Mouse (Mus musculus) CD4-positive, CD25-positive, alpha-beta regulatory T cell, adult 9 weeks (primary cell): ENCODE measurements around the gene Mboat7. TPM values are rescaled to one million over a fixed set of nuclear protein-coding genes. Genes with fewer than 3 reads are reported as not detected.

Experiments used
- polyA plus RNA-seq: library from polyadenylated mRNA; unstranded; fragments of 100-300 nt; shearing (Covaris generic); gene quantifications from one replicate; pipeline ENCODE4 v1.2.1, GENCODE M21; 2017

Gene Mboat7
- polyA plus RNA-seq, result 53.0 TPM

DNA sequence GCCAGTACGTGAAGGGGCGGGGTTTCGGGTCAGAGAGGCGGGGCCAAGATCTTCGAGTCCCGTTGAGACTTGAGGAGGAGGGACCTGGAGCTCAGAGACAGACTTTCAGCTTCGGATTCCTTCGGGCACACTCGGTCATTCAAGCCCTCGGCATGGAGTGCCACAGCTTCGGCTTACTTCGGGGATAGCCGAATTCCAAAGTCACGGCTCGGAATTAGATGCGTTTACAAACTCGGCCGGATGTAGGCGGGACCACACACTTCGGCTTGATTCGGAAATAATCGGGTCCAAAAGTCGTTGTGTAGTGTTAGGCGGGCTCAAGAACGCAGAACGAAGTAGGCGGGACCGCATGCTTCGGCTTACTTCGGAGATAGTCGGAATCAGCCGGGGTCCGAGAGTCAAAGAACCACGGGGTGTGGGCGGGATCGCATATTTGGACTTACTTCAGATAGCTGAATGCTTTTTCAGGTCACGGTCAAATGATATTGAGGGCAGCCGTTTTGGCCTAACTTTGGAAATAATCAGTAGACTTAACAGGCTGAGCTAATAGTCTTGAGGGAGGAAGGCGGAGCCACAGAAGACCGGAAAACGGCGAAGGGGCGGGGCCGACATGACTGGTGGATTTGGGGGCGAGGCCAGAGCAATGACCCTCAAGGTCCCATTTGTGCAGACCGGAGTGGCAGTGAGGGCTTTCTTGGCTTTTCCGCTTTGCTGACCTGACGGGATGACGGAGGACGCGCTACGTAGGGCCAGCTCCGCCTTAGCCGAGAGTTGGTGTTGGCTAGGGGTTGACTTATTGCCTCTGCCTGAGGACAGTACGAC is at the start of gene Mboat7:
Gene Mboat7 (minus strand): TSS at position 537 of the 822 bp plus-strand sequence.

DNA sequence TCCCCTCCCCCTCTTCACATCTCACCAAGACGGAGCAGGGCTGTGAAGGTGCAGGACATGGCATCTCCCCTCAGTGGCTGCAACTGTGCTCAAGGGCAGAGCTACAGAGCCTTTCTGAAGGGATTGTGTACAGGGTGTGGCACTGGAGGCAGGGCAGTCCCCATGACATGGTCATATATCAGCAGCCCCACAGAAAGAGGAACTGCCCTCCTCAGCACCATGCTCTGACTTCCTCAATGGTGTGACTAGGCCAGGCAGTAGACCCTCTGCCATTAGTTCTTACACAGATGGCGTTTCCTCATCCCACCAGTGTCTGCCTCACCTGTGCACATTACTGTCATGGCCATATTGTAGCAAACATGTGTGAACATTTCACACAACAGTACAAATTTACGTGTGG is 26.9 kb upstream of the Mboat7 start, which contains the start of gene Pirb:
Gene Pirb (minus strand): TSS at position 124 of the 400 bp plus-strand sequence.

DNA sequence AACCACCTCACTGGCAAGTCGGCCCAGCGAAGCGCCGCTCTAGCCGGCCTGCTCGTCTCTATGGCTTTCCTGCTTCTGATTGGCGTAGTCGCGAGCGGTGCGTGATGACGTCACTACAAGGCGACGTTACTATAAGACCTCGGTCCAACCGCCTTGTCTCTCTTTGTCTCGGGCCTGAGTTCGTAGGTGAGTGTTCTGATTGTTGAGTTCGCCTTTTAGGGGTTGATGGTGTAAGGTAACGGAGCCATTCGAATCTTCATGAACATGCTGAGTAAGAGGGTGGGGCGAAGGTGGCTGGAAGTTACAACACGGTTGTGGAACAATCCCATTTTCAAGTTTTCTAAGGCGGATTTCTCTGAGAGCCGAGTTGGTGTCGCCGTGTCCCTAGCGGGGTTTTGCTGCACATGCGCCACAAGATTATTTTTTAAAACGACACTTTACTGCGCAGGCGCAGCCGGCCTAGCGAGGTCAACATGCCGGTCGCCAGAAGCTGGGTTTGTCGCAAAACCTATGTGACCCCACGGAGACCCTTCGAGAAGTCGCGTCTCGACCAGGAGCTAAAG is 10.6 kb upstream of the Mboat7 start, which contains the start of gene Rps9:
Gene Rps9 (plus strand): TSS at position 115 of the 563 bp plus-strand sequence.

DNA sequence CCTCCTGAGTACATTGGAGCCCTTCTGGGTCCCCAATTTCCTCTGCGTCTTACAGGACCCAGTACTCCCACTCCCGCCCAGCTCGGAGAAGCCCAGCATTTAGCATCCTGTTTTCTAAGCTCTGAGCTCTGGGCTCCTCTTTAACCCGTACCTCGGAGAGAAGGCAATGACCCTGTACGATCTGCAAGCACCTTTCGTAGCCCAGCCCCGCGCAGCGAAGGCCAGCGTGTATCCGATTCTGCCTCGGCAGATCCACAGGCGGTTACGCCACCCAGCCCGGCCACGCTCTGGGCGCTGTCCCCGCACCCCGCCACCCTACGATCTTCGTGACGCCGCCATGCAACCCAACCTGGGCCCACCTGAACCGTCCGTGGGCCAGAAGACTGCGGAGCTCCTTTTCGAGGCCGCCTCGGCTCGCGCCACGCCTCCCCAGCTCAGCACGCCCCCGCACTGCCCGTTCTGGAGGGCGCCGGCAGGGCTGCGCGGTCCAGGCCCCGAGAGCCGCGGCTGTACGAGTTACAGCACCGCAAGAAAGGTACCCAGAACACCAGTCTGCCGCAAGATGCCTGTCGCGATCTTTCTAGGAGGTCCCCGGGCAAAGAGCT is 839 bp downstream of the Mboat7 start, which contains the start of gene Tsen34:
Gene Tsen34 (plus strand): TSS at position 482 of the 605 bp plus-strand sequence.

DNA sequence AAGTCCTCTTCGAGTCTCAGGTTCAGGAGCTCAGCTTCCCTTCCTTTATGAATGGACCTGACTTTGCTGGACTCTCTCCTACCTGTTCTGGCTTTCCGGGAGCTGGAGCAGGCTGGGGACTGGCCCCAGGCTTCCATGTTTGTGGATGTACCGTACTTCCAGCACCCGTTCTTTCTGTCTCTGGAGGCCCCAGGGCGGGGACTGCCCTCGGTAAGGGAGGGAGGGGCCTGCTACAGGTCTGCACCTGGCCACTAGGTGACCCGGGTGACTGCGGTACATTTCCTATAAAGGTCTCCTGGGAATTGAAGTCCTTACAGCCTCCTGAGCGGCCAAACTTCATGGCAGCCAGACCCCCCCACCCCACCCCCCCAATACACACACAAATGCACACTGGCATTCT is 16.0 kb downstream of the Mboat7 start, which contains the start of gene Tmc4:
Gene Tmc4 (minus strand): TSS at position 212 of the 400 bp plus-strand sequence.

DNA sequence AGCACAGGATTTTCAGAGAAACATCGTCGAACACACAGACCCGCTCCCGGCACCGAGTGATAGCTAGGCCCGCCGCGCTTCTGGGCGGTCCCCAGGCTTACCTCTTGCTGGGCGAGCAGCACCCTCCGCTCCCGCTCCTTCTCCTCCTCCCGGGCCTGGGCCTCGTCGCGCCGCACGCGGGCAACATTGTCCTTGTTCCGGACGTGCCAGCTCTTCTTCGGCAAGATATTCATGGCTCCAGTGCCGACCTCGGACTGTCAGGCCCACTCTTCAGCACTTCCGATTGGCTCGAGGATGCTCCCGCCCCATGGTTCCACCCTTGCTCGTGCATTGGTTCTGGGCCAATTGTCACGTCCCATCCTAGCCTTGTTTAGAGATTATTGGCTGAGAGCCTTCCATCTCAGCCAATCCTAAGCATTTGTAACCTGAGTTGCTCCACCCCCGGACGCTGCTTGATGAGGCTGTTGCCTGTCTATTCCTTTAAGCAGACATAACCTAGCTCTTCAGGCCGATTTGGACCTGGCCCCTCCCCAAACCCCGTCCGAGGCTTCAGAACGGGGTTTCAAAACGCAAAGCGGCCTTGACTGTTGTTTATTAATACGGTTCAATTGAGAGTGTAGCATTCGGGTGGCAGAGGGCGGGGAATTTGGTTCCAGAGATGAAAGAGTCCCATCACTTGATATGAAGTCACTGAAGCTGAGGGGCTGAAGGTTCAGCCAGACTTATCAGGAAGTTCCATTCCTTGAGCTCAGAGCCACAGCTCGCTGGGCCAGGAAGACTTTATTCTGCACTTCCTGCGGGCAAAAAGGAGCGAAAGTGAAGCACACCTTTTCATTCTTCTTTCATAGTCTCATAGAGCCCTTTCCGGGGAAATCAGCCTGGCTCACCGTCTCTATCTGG is 27.9 kb downstream of the Mboat7 start, which contains the start of gene Leng1:
Gene Leng1 (minus strand): TSS at position 626 of the 900 bp plus-strand sequence.

DNA sequence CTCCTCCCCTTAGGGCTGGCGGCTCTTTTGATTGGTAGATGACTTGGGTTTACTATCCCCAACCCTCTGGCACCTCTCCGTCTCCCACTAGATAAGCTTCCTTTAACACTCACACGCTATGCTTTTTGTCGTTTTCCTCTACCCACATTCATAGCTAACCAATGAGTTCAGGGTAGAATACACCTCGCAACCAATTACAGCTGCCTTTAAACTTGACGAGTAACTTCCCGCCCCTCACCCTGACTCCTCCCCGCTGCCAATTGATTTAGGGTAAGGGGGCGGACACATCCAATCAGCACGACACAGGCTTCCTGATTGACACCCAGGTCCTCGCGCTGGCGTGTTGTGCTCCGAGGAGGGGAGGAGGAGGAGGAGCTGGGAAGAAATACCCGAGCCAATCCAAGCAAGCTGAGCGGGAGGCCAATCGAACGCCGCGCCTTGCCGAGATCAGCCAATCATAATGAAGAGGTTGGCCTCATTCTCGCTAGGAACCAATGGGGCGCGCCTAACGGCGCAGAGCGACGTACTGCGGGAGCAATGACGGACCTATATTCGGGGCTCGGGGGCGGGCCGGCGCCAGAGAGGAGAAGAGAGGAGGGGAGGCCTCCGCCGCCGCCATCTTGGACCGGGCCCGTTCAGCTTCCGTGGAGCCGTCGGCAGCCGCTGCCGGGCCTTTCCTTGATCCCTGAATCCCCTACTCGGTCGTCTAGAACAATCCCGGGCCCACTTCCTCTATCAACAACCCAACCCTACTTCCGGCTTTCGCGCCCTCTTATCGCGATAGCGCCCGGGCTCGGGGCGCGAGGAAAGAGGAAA is 48.4 kb downstream of the Mboat7 start, which contains the start of gene Cnot3:
Gene Cnot3 (plus strand): TSS at position 597 of the 816 bp plus-strand sequence.

DNA sequence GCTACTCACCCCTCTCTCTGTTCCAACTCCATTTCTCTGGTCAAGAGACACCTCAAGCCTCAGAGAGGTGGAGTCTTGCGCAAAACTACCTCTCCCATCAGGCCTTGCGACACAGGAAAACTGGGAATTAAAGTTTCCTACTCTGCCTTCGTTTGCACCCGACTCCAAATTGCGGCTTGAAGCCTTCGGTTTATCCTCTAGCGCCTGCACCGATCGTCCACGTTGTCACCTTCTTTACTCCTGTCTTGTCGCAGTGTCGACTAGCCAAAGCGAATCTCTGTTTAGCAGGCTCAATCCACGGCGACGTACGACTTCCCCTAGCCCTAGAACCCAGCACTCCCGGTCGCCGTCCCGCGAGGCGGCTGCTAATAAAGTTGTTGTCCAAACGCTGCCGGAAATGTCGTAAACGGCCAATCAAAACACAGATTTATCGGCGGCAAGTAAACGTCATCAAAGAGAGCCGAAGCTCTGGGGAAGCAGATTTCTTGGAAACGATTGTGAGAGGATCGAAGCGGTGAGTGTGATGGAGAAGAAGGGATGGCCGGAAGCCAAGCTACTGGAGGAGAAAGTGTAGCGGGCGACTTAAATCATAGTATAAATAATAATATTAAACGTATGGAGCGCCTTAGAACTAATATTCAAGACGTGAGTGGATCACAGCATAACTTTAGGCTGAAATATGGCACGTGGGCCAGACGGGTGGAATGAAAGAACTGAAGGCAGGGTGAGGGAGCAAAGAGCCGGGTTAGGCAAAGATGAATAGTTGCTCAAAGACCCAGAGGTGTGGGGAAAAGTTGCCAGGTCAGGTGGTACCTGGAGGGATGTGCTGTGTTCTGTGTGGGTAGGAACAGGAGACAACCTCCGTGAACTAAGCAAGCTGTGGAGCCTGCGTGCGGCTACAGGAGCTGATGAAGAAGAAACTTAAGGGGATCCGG is 63.5 kb downstream of the Mboat7 start, which contains the start of the genes Tfpt and Prpf31:
Gene Tfpt (minus strand): TSS at position 387 of the 935 bp plus-strand sequence.
Gene Prpf31 (plus strand): TSS at position 443 of the 935 bp plus-strand sequence.

Other genes with a start within 250 kb of the Mboat7 start
- gene Tarm1, start 190.9 kb downstream of the Mboat7 start, polyA plus RNA-seq, result not detected
- gene Oscar, start 77.4 kb downstream of the Mboat7 start, polyA plus RNA-seq, result not detected
- 559 TPM for gene Ndufa3, start 76.2 kb downstream of the Mboat7 start, polyA plus RNA-seq
- 46.3 TPM for gene Tfpt, start 63.6 kb downstream of the Mboat7 start, polyA plus RNA-seq
- gene Prpf31, start 63.5 kb downstream of the Mboat7 start, polyA plus RNA-seq, result 98.0 TPM
- gene Cnot3, start 48.3 kb downstream of the Mboat7 start, polyA plus RNA-seq, result 121 TPM
- gene Leng1, start 27.7 kb downstream of the Mboat7 start, polyA plus RNA-seq, result 33.1 TPM
- gene Tmc4, start 16.0 kb downstream of the Mboat7 start, polyA plus RNA-seq, result 6.5 TPM
- 11.5 TPM for gene Tsen34, start 660 bp downstream of the Mboat7 start, polyA plus RNA-seq
- 2,488 TPM for gene Rps9, start 10.5 kb upstream of the Mboat7 start, polyA plus RNA-seq
- 0.93 TPM for gene Pirb, start 26.9 kb upstream of the Mboat7 start, polyA plus RNA-seq
- gene Gm15448, start 132.2 kb upstream of the Mboat7 start, polyA plus RNA-seq, result not detected
- 0.32 TPM for gene Pira2, start 151.5 kb upstream of the Mboat7 start, polyA plus RNA-seq
- 0.69 TPM for gene Gm14548, start 204.6 kb upstream of the Mboat7 start, polyA plus RNA-seq
- not detected for gene Lilra6, start 222.0 kb upstream of the Mboat7 start, polyA plus RNA-seq